Mouse (Mus musculus) R1 (cell line): ENCODE results near the gene Smyd3.
"Not testable (repeated sequence)": the region's sequence is repeated elsewhere in the genome, so short reads cannot be mapped to it uniquely, and the experiment has no call there.

Experiments
- DNase-seq: peaks from one replicate; pipeline ENCODE4 v3.0.0-alpha.2; 2018; ENCODE audit warnings: low read depth, low spot score

Gene Smyd3

GRCm38 (mm10) chr1:179176861-179177658 lies 340.8 kb downstream of the Smyd3 start:
- no peak for DNase-seq

- DNase-seq: no peak
Observed at GRCm38 (mm10) chr1:179174241-179174640, 343.6 kb downstream of the Smyd3 start.

- DNase-seq: no peak
Observed at GRCm38 (mm10) chr1:179170555-179170954, 347.3 kb downstream of the Smyd3 start.

GRCm38 (mm10) chr1:179169749-179170148 lies 348.1 kb downstream of the Smyd3 start:
- no peak for DNase-seq

- no peak for DNase-seq
Observed at GRCm38 (mm10) chr1:179169161-179169560, 348.7 kb downstream of the Smyd3 start.

- not testable (repeated sequence) for DNase-seq
Observed at GRCm38 (mm10) chr1:179164219-179164618, 353.6 kb downstream of the Smyd3 start.

- not testable (repeated sequence) for DNase-seq
Observed at GRCm38 (mm10) chr1:179162752-179163151, 355.1 kb downstream of the Smyd3 start.

GRCm38 (mm10) chr1:179161947-179162346 lies 355.9 kb downstream of the Smyd3 start:
- no peak for DNase-seq

GRCm38 (mm10) chr1:179160697-179161096 lies 357.1 kb downstream of the Smyd3 start:
- no peak for DNase-seq

GRCm38 (mm10) chr1:179152376-179152775 lies 365.5 kb downstream of the Smyd3 start:
- DNase-seq: no peak

GRCm38 (mm10) chr1:179151275-179151674 lies 366.6 kb downstream of the Smyd3 start:
- no peak for DNase-seq

GRCm38 (mm10) chr1:179149468-179150140 lies 368.2 kb downstream of the Smyd3 start:
- DNase-seq: no peak

- DNase-seq: no peak
Observed at GRCm38 (mm10) chr1:179146730-179147167, 371.1 kb downstream of the Smyd3 start.

- no peak for DNase-seq
Observed at GRCm38 (mm10) chr1:179143154-179143832, 374.5 kb downstream of the Smyd3 start.

- peak; percentile 66 for DNase-seq
Observed at GRCm38 (mm10) chr1:179142177-179142576, 375.7 kb downstream of the Smyd3 start.

- DNase-seq: peak; percentile 7
Observed at GRCm38 (mm10) chr1:179141071-179141650, 376.7 kb downstream of the Smyd3 start.

GRCm38 (mm10) chr1:179137145-179137477 lies 380.7 kb downstream of the Smyd3 start:
- peak; percentile 49 for DNase-seq

- peak; percentile 61 for DNase-seq
Observed at GRCm38 (mm10) chr1:179136461-179137144, 381.2 kb downstream of the Smyd3 start.

- DNase-seq: no peak
Observed at GRCm38 (mm10) chr1:179129995-179130394, 387.8 kb downstream of the Smyd3 start.

- no peak for DNase-seq
Observed at GRCm38 (mm10) chr1:179126287-179126686, 391.6 kb downstream of the Smyd3 start.

- no peak for DNase-seq
Observed at GRCm38 (mm10) chr1:179122476-179123229, 395.2 kb downstream of the Smyd3 start.
